Mouse (Mus musculus): ENCODE data around the gene Src. TPM values are rescaled to one million over a fixed set of nuclear protein-coding genes. Genes with fewer than 3 reads are reported as not detected.
A peak's percentile ranks its signal among the peaks of the same experiment; 100 is the strongest.
"Not testable (repeated sequence)": the region's sequence is repeated elsewhere in the genome, so short reads cannot be mapped to it uniquely, and the experiment has no call there.

The Src gene
- polyA plus RNA-seq, 1 experiment, result 82.0 TPM

DNA sequence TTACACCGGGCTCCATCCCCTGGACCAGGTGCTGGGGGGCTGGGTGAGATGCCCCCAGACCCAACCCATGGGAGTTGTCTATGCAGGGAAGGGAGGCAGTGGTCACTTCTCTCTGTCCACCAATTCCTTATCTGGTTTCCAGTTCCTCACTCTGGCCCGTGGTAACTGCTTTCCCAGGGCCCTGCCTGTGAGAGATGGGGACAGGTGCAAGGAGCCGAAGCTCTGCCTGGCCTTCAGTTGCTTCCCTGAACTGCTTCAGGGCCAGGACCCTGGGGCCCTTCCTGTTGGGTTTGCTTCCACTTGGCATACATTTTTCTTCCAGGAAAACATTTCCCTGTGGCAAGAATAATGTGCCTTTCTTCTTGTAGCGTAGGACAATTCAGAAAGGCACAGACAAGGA, 54.2 kb downstream of the Src start:
- DNase-seq (ENCODE audit: extremely low spot score in 1 of 2, low spot score in 1 of 2), result no peak

DNA sequence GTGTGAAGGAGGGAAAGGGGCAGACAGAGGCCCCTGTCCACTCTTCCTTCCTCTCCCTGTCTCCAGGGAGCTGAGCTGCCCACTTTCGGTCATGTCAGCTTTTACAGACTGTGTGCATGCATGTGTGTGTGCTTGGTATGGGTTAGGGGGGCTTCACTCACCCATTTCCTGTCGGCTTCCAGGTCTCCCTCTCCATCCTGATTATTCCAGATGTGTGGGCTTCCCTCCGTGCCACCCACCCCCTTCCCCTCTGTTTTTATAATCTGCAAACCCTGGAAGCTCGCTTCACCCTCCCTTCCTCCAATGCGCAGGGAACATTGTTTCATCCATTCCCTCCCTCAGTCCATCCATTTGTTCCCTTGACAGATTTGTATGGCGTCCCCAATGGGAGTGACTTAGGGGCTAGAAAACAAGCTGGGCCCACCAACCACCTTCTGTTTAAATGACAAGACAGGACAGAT, 56.1 kb downstream of the Src start:
- DNase-seq (ENCODE audit: extremely low spot score in 1 of 2, low spot score in 1 of 2), result no peak

DNA sequence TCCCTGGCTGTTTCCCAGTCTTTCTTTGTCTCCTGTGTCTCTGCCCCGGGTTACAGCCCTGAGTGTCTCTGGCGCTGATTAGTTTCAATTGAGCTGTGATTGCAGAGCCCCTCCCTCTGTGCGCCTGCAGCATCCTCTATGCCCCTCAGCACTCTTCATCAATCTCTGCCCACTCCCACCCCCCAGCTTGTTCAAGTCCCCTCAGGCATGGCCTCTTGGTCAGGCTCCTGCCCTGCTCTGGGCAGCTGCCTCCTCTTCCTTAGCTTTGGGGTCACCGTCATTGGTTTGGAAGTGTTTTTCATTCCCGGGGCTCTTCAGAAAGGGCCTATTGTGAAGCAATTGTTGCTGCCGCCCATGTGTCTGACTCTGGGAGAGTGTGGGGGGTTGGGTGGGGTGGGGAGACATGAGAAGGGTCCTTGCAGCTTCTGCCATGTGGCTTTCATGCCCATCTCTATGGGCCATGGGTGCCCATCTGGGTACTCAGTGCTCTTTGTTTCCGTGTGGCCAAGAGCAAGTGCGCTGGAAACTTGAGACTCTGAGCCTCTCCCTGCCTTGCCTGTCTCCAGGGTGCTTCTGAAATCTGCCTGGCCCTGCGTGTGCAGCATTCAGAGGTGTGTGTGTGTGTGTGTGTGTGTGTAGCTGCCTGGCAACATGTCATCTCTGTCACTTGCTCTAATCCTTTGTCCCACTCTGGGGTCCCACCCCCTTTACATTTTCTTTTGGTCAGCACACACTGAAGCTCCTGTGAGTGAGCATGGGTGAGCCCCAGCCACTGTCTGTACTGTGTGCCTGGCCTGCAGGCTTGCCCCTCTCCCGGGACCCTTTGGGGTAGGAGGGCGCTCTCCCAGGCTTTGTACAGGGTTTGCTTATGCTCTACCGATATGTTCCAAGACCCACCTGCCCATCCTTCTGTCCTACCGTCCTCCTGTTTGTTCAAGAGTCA, 57.5 kb downstream of the Src start:
- DNase-seq (ENCODE audit: extremely low spot score in 1 of 2, low spot score in 1 of 2), result no peak

DNA sequence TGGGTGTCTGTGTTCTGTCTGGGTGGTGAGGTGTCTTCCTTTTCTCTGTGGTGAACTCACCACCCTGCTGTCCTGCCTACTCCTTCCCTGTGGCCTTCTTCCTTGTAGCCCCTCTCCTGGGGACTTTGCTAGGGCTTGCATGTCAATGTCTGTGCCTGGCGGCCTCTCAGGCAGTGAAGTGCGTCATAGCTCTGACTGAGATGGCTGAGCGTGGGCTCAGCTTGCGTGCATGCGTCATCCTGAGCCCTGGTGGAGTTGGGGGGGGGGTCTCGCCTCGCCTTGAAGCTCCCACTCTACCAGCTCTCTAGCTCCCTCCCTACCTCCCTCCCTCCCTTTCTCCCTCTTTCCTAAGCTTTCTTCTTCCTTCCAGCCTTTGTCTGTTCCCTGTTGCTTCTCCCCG, 60.4 kb downstream of the Src start:
- DNase-seq (ENCODE audit: extremely low spot score in 1 of 2, low spot score in 1 of 2), result peak in 1 of 2 experiments; percentile 55

DNA sequence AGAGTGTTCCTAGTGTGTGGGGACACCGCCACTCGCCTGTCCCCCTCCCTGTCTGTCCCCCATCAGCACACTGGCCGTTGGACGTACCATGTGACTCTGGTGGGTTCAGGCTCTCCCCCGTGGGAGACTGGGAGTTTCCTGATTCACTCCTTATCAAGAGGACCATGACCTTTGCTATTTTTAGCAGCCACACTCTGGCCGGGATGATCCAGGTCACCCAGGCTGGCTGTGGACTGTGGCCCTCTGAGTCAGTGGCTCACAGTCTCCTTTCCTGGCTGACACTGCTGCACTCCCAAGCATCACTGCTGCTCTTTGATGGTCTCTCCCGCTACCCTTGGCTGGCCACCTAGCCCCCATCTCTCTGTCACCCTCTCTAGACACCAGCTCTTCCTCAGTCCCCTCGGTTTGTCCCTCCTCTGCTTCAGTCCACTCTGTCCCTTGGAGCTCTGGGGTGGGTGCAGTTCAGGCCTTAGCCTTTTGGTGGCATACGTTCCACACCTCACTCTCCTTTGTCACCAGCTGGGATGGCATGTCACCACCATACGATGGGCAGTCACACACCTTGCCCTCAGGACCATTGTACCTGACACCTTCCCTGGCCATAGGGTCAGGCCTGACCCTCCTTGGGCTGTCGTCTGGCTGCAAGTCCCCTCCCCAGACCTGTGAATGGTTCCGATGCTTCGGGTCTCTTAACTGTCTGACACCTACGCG, 61.8 kb downstream of the Src start:
- DNase-seq (ENCODE audit: extremely low spot score in 1 of 2, low spot score in 1 of 2), result peak in 1 of 2 experiments; percentile 71

DNA sequence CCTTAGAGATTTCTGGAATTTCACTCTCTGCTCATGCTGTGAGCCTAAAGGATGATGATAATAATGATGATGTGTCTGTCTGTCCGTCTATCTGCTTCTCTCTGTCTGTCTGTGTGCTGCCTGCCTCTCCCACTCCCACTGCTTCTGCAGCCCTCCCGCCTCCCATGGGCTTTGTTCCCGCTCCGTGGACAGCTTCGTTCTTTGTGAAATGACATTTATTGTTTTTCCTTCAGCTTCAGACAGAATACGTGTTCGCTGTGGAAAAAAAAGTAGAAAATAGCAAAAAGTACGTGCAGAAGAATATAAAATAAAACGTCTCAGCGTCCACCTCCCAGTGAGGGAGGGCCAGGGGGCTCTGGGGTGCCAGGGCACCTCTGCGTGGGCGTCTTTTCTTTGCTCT, 64.5 kb downstream of the Src start:
- DNase-seq (ENCODE audit: extremely low spot score in 1 of 2, low spot score in 1 of 2), result no peak

- not testable (repeated sequence) for DNase-seq (ENCODE audit: extremely low spot score in 1 of 2, low spot score in 1 of 2)
Measured at GRCm38 (mm10) chr2:157486559-157486958, 68.3 kb downstream of the Src start.

GRCm38 (mm10) chr2:157486981-157487656, 68.9 kb downstream of the Src start:
- DNase-seq (ENCODE audit: extremely low spot score in 1 of 2, low spot score in 1 of 2), result no peak

DNA sequence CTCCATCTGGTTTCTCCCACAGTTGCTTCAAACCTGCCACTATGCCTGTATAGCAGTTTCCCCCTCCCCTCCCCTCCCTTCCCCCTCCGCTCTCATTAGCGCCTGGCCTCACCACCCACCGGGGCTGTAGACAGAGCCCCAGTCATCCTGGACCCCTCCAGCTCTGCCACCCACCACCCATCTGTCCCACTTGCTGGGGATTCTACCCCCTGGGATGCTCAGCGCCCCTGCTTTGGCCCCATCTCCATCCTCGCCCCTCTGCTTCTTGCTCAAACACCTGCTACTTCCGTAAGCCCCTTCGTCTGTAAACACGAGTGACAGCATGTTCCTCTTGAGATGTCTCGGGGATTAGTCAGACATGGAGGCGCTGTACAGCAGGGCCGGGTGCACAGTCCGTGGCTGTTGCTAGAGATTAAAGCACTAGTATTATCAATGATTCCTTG, 69.5 kb downstream of the Src start:
- DNase-seq (ENCODE audit: extremely low spot score in 1 of 2, low spot score in 1 of 2), result no peak

DNA sequence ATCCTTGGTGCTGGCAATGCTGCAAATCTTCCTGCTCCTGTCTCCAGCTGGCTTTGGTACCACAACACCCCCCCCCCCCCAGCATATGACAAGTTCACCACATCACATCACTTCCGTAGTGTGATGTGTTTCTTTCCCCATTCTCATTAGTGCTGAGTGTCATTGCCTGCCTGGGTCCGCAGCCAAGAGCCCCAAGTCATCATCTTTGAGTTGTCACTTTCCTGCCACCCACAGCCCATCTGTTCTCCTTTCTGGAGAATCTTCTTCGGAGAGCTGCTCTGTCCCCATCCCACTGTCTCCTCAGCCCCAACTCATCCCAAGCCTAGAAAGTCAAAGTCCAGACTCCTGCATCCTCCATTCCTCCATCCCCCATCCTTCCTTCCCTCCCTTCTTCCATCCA, 75.0 kb downstream of the Src start:
- peak; percentile 82 to 93 for DNase-seq (ENCODE audit: extremely low spot score in 1 of 2, low spot score in 1 of 2)

DNA sequence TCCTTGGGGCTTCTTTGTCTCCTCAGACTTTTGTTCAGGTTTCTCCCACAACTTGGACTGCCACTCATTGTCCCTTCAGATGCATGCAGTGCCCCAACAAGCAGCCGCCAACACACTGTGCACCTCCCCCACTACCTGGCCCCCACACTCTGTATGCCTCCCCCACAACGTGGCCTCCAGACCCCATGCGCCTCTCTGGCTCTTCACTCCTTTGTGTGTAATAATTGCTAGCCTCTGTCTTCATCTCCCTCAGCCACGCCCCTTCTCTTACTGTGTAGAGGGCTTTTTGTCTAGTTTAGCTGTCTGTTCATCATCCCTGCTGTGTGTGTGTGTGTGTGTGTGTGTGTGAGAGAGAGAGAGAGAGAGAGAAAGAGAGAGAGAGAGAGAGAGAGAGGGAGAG, 80.3 kb downstream of the Src start:
- DNase-seq (ENCODE audit: extremely low spot score in 1 of 2, low spot score in 1 of 2), result no peak

DNA sequence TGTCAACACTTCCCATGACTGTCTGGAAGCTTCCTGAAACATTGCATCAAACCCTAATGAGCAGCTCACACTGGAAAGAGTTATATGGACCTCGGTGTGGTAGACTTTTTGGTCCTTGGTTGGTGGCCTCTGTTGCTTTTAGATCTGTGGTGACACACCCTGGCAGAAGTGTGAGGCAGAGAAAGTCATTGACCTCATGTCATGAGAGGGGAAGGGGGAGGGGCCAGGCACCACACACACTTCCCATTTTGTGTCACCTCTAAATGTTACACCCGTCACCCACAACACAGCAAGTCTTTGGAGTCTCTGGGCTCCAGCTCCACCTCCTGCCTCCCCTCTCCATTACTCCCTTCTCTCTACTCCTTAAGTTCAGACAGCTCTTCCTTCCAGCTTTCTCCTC, 82.1 kb downstream of the Src start:
- DNase-seq (ENCODE audit: extremely low spot score in 1 of 2, low spot score in 1 of 2), result no peak

- DNase-seq (ENCODE audit: extremely low spot score in 1 of 2, low spot score in 1 of 2), result no peak
Measured at GRCm38 (mm10) chr2:157501324-157501723, 83.1 kb downstream of the Src start.

- peak; percentile 38 to 82 for DNase-seq (ENCODE audit: extremely low spot score in 1 of 2, low spot score in 1 of 2)
Measured at GRCm38 (mm10) chr2:157506779-157507178, 88.5 kb downstream of the Src start.

DNA sequence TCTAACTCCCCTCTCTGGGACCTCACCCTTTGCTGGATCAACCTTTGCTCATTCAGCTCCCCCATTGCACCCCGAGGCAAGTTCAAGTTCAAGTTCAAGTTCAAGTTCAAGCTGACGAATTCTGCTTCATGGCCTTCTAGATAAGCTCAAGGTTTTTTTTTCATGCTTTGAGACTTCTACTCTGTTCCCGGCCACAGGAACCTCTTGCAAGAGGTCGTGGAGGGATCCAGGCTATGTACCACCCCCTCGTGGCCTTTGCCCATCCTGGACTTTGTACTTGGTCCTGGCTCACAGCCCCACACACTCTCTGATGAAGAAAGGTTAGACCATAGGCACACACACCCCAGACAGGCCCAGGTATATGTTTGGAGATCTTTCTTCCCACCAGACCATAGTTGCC, 90.9 kb downstream of the Src start:
- no peak for DNase-seq (ENCODE audit: extremely low spot score in 1 of 2, low spot score in 1 of 2)

DNA sequence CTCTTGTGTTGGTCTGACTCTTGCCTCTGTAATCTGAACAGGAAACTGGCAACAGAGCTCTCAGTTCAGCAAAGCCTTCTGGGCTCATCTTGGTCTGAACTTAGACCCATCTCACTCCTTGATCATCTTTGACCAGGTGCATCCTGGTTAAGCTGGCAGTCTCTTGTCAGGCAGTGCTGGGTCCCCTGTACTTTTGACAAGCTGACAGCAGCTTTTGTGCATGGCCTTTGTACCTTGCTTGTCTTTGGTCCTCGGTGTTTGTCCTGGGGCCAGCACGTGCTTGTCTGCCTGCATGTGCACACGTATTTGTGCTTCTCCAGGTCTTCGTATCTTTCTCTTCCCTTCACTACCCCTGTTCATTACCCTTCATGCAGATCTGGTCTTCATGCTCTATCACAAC, 91.8 kb downstream of the Src start:
- DNase-seq (ENCODE audit: extremely low spot score in 1 of 2, low spot score in 1 of 2), result no peak

DNA sequence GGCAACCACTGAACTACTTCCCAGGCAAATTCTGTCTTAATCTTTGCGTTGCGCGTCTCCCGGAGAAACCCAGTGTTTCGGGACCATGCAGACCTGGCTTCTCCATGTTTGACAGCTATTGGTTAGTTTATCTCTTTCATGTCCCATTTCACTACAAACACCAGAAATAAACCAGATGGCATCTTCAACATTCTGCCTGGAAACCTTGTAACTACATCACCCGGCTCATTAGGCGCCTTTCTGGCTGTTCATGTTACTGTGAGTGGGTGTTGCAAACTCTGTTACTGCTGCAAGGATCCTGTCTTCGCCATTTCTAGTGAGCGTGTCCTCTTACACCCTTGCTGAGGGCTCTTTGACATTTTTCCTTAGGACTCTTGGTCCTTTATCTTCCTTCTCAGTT, 94.6 kb downstream of the Src start:
- peak in 1 of 2 experiments; percentile 52 for DNase-seq (ENCODE audit: extremely low spot score in 1 of 2, low spot score in 1 of 2)

GRCm38 (mm10) chr2:157513737-157514208, 95.5 kb downstream of the Src start:
- DNase-seq (ENCODE audit: extremely low spot score in 1 of 2, low spot score in 1 of 2), result no peak

DNA sequence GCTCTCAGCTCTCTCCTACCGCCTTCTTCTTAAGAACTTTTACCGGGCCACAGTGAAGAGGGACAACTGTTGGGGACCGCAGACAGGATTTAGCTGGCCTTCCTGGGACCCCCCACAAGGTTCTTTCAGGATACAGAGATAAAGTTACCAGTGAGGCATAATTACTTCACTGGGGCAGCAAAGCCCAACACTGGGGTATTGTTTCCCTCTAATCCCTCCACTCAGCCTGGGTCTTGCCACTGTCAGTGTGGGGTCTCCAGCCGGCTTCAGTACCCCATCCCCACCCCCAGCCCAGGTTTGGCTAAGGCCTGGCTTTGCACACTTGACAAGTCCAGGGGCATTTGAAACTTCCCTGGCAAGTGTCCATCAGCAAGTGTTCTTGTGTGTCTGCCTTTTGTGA, 96.1 kb downstream of the Src start:
- no peak for DNase-seq (ENCODE audit: extremely low spot score in 1 of 2, low spot score in 1 of 2)

DNA sequence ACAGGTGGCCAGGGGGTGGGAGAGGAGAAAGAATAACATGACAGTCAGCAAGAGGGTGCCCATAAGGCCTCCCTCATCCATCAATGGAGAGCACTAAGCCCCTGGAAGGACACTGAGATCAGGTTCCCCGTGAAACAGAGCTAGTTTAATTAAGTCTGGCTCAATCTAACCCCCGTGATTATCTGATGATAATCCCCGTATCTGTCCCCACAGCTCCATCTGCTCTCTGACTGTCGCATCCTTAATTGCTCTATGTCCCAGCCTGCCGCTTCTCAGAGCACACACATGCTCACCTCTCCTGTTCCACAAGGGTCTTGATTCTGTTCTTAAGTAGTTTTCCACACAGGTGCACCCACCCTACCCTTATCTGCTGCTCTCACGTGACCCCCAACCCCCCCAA, 99.3 kb downstream of the Src start:
- no peak for DNase-seq (ENCODE audit: extremely low spot score in 1 of 2, low spot score in 1 of 2)

DNA sequence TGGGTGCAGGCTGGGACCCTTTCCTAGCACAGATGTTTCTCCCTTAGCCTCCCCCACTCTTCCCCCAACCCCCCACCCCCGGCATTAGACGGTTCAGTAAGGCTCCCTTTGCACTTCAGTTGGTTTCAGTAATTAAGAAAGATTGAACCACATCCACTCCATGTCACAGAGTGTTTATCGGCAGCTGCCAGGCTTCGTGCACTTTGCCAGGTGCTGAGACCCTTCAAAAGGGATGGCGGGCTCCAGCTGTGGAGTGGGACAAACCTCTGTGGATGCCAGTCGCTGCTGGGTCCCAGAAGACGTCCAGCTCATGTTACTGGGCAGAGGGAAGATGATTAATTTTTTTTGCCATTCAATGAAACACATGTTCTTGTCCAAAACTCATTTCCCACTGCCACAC, 100.2 kb downstream of the Src start:
- DNase-seq (ENCODE audit: extremely low spot score in 1 of 2, low spot score in 1 of 2), result no peak
